Mouse (Mus musculus): ENCODE results near the gene Pex10. TPM values are rescaled to one million over a fixed set of nuclear protein-coding genes. Genes with fewer than 3 reads are reported as not detected.
A peak's percentile ranks its signal among the peaks of the same experiment; 100 is the strongest.

Pex10 gene
- polyA plus RNA-seq, 1 experiment from 2014 or later = 22.2 TPM

- H3K27me3 ChIP-seq (replicated peaks; ENCODE audit: low read depth, poor library complexity, severe bottlenecking) = no peaks in the 10 kb centered on the region
Observed at GRCm38 (mm10) chr4:155107886-155108285, 41.1 kb downstream of the Pex10 start.

GRCm38 (mm10) chr4:155109471-155109870 is 42.7 kb downstream of the Pex10 start:
- DNase-seq (ENCODE audit: low spot score) = no peak
- no peaks in the 10 kb centered on the region for H3K27me3 ChIP-seq (replicated peaks; ENCODE audit: low read depth, poor library complexity, severe bottlenecking)
- H3K36me3 ChIP-seq (replicated peaks) = no peaks in the 10 kb centered on the region
- H3K4me1 ChIP-seq = peaks cover 10% of the 10 kb centered on the region
- 92% methylated on average over 5 of the region's 5 CpGs for WGBS
- H3K9me3 ChIP-seq = no peaks in the 10 kb centered on the region
- H3K27ac ChIP-seq (replicated peaks) = no peak overlapping the region
- no peak overlapping the region for H3K4me3 ChIP-seq

More at GRCm38 (mm10) chr4:155107886-155108285, 41.1 kb downstream of the Pex10 start:
- no peaks in the 10 kb centered on the region for H3K36me3 ChIP-seq (replicated peaks)
- H3K4me3 ChIP-seq = no peak overlapping the region
- H3K9me3 ChIP-seq = no peaks in the 10 kb centered on the region
- 96% methylated on average over 4 of the region's 4 CpGs for WGBS
- H3K4me1 ChIP-seq = no peaks in the 10 kb centered on the region
- no peak for DNase-seq (ENCODE audit: low spot score)
- H3K27ac ChIP-seq (replicated peaks) = no peak overlapping the region

GRCm38 (mm10) chr4:155113766-155114410 is 47.1 kb downstream of the Pex10 start:
- Histone ChIP-seq H3K4me1 (peaks cover 42% of the 10 kb centered on the region), H3K27ac (replicated peaks) (peak overlapping the region; percentile 25; the same call in 1 of the 2 replicates), H3K27me3 (replicated peaks; ENCODE audit: low read depth, poor library complexity, severe bottlenecking) (no peaks in the 10 kb centered on the region), H3K9me3 (peaks cover 7% of the 10 kb centered on the region; the same call in 1 of the 2 replicates), H3K4me3 (no peak overlapping the region), H3K36me3 (replicated peaks) (no peaks in the 10 kb centered on the region; the same call in 1 of the 2 replicates)
- WGBS = 72% methylated on average over 8 of the region's 8 CpGs
- no peak for DNase-seq (ENCODE audit: low spot score)

- H3K4me3 ChIP-seq = no peak overlapping the region
- peaks cover 59% of the 10 kb centered on the region for H3K4me1 ChIP-seq
- peak overlapping the region; percentile 26 for H3K27ac ChIP-seq (replicated peaks)
- no peak for DNase-seq (ENCODE audit: low spot score)
- WGBS = 78% methylated on average over 4 of the region's 4 CpGs
- H3K9me3 ChIP-seq = peaks cover 7% of the 10 kb centered on the region; the same call in 1 of the 2 replicates
- no peaks in the 10 kb centered on the region for H3K27me3 ChIP-seq (replicated peaks; ENCODE audit: low read depth, poor library complexity, severe bottlenecking)
- H3K36me3 ChIP-seq (replicated peaks) = no peaks in the 10 kb centered on the region; the same call in 1 of the 2 replicates
Observed at GRCm38 (mm10) chr4:155116607-155117006, 49.8 kb downstream of the Pex10 start.

- Histone ChIP-seq H3K9me3 (peaks cover 7% of the 10 kb centered on the region; the same call in 1 of the 2 replicates), H3K36me3 (replicated peaks) (no peaks in the 10 kb centered on the region; the same call in 1 of the 2 replicates), H3K27me3 (replicated peaks; ENCODE audit: low read depth, poor library complexity, severe bottlenecking) (no peaks in the 10 kb centered on the region), H3K4me1 (peaks cover 66% of the 10 kb centered on the region), H3K27ac (replicated peaks) (peak overlapping the region; percentile 45; the same call in 1 of the 2 replicates), H3K4me3 (no peak overlapping the region)
- no peak for DNase-seq (ENCODE audit: low spot score)
- WGBS = 81% methylated on average over 6 of the region's 6 CpGs
Observed at GRCm38 (mm10) chr4:155117396-155117978, 50.7 kb downstream of the Pex10 start.

GRCm38 (mm10) chr4:155118278-155118677 is 51.5 kb downstream of the Pex10 start:
- H3K27ac ChIP-seq (replicated peaks) = peak overlapping the region; percentile 32; the same call in 1 of the 2 replicates
- H3K4me1 ChIP-seq = peaks cover 73% of the 10 kb centered on the region
- H3K27me3 ChIP-seq (replicated peaks; ENCODE audit: low read depth, poor library complexity, severe bottlenecking) = no peaks in the 10 kb centered on the region
- peaks cover 7% of the 10 kb centered on the region; the same call in 1 of the 2 replicates for H3K9me3 ChIP-seq
- H3K4me3 ChIP-seq = no peak overlapping the region
- 82% methylated on average over 10 of the region's 10 CpGs for WGBS
- no peaks in the 10 kb centered on the region; the same call in 1 of the 2 replicates for H3K36me3 ChIP-seq (replicated peaks)
- no peak for DNase-seq (ENCODE audit: low spot score)

GRCm38 (mm10) chr4:155120038-155120437 is 53.2 kb downstream of the Pex10 start:
- WGBS = 87% methylated on average over 7 of the region's 7 CpGs
- 0 out of 2 replicates have a peak overlapping the region, but pooled peaks have one; percentile 16 for H3K27ac ChIP-seq (replicated peaks)
- no peak for DNase-seq (ENCODE audit: low spot score)
- H3K9me3 ChIP-seq = peaks cover 7% of the 10 kb centered on the region; the same call in 1 of the 2 replicates
- H3K27me3 ChIP-seq (replicated peaks; ENCODE audit: low read depth, poor library complexity, severe bottlenecking) = no peaks in the 10 kb centered on the region
- H3K4me3 ChIP-seq = no peak overlapping the region
- H3K4me1 ChIP-seq = peaks cover 73% of the 10 kb centered on the region
- H3K36me3 ChIP-seq (replicated peaks) = no peaks in the 10 kb centered on the region; the same call in 1 of the 2 replicates

DNA sequence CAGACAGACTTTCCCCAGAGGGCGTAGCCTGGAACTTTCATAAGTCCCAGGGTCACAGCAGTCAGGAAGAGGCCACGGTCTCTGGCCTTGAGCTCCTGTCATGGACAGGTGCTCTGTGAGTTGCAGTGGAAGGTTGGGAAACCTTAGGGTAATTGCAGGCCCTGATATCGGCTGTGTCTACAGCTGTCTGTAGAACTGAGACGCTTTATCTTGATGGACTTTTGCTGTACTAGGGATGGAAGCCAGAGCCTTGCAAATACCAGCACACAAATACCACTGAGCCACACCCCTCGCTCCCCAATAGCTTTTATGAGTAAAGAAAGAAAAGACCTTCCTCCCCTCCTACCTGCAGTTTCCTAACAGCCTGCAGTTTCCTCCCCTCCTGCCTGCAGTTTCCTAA is 53.8 kb downstream of the Pex10 start:
- peak overlapping the region; percentile 65; the same call in 1 of the 2 replicates for H3K27ac ChIP-seq (replicated peaks)
- H3K36me3 ChIP-seq (replicated peaks) = no peaks in the 10 kb centered on the region; the same call in 1 of the 2 replicates
- no peaks in the 10 kb centered on the region for H3K27me3 ChIP-seq (replicated peaks; ENCODE audit: low read depth, poor library complexity, severe bottlenecking)
- WGBS = 78% methylated on average over 5 of the region's 5 CpGs
- peaks cover 75% of the 10 kb centered on the region for H3K4me1 ChIP-seq
- H3K9me3 ChIP-seq = peaks cover 7% of the 10 kb centered on the region; the same call in 1 of the 2 replicates
- no peak for DNase-seq (ENCODE audit: low spot score)
- H3K4me3 ChIP-seq = no peak overlapping the region

DNA sequence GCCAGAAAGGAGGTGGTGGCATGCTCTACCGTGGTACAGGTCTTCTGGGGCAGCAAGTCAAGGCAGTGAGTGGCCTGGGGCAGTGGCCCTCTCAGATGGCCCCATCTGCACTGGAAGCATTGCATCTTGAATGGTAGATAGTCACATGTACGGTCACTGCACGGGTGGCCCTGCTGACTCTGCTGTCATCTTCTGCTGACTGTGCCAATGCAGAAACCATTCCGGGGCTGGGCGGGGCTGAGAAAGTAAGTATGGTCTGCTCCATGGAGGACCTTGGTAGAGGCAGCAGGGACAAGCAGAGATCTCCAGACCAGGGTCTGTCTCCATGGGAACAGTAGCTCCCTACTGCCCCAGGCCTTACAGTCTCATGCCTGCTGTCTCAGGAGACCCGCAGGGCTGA is 54.4 kb downstream of the Pex10 start:
- peaks cover 74% of the 10 kb centered on the region for H3K4me1 ChIP-seq

More for the DNA sequence above, 54.4 kb downstream of the Pex10 start:
- peak overlapping the region; percentile 65; the same call in 1 of the 2 replicates for H3K27ac ChIP-seq (replicated peaks)
- no peak for DNase-seq (ENCODE audit: low spot score)
- no peak overlapping the region for H3K4me3 ChIP-seq
- H3K27me3 ChIP-seq (replicated peaks; ENCODE audit: low read depth, poor library complexity, severe bottlenecking) = no peaks in the 10 kb centered on the region
- no peaks in the 10 kb centered on the region; the same call in 1 of the 2 replicates for H3K36me3 ChIP-seq (replicated peaks)
- H3K9me3 ChIP-seq = peaks cover 7% of the 10 kb centered on the region; the same call in 1 of the 2 replicates
- 89% methylated on average over 6 of the region's 6 CpGs for WGBS

Other genes with a start within 250 kb of the Pex10 start
- gene Ttc34, start 229.6 kb upstream of the Pex10 start, polyA plus RNA-seq (2016; fragmentation: Nextera tagmentation; extraction: Ambion mirVana) = 0.25 and 0.45 TPM in 2 replicates
- 0.34 and 0.41 TPM in 2 replicates for gene Mmel1, start 197.4 kb upstream of the Pex10 start, polyA plus RNA-seq (2016; fragmentation: Nextera tagmentation; extraction: Ambion mirVana)
- 41.2 and 42.3 TPM in 2 replicates for gene Fam213b, start 167.9 kb upstream of the Pex10 start, polyA plus RNA-seq (2016; fragmentation: Nextera tagmentation; extraction: Ambion mirVana)
- 0.45 and 1.4 TPM in 2 replicates for gene Tnfrsf14, start 138.5 kb upstream of the Pex10 start, polyA plus RNA-seq (2016; fragmentation: Nextera tagmentation; extraction: Ambion mirVana)
- gene Hes5, start 106.1 kb upstream of the Pex10 start, polyA plus RNA-seq (2016; fragmentation: Nextera tagmentation; extraction: Ambion mirVana) = 84.4 and 151 TPM in 2 replicates
- 49.2 and 50.1 TPM in 2 replicates for gene Pank4, start 102.9 kb upstream of the Pex10 start, polyA plus RNA-seq (2016; fragmentation: Nextera tagmentation; extraction: Ambion mirVana)
- 2.0 and 3.5 TPM in 2 replicates for gene Plch2, start 10.2 kb upstream of the Pex10 start, polyA plus RNA-seq (2016; fragmentation: Nextera tagmentation; extraction: Ambion mirVana)
- 128 and 134 TPM in 2 replicates for gene Rer1, start 19.4 kb downstream of the Pex10 start, polyA plus RNA-seq (2016; fragmentation: Nextera tagmentation; extraction: Ambion mirVana)
- 4.3 and 5.4 TPM in 2 replicates for gene Morn1, start 19.6 kb downstream of the Pex10 start, polyA plus RNA-seq (2016; fragmentation: Nextera tagmentation; extraction: Ambion mirVana)
- gene Ski, start 155.6 kb downstream of the Pex10 start, polyA plus RNA-seq (2016; fragmentation: Nextera tagmentation; extraction: Ambion mirVana) = 8.5 and 10.7 TPM in 2 replicates
- 99.6 and 100 TPM in 2 replicates for gene Faap20, start 182.8 kb downstream of the Pex10 start, polyA plus RNA-seq (2016; fragmentation: Nextera tagmentation; extraction: Ambion mirVana)